Mouse (Mus musculus) forebrain, postnatal 0 days (tissue): ENCODE results near the gene Tlr9. TPM values are rescaled to one million over a fixed set of nuclear protein-coding genes. Genes with fewer than 3 reads are reported as not detected.

ENCODE experiments used
- ATAC-seq: fragments of 200-750 bp; cut with Nextera tagmentation; 2 replicates; pipeline ENCODE4 v1.8.0; 2017; ENCODE audit warnings: mild to moderate bottlenecking, moderate library complexity
- DNase-seq: peaks from one replicate; pipeline ENCODE4 v3.0.0-alpha.2; 2015
- H3K27ac ChIP-seq: fragments of 300-500 bp; sonication (generic); 2 replicates; pipeline ENCODE4 v1.5.1; 2014; ENCODE audit warnings: low read depth, mild to moderate bottlenecking, antibody characterized with exemption, low read length, moderate library complexity, mixed read lengths
- H3K27me3 ChIP-seq: fragments of 300-500 bp; sonication (generic); 2 replicates; pipeline ENCODE4 v1.6.1; 2014; ENCODE audit warnings: mild to moderate bottlenecking, low read length, mixed read lengths; ENCODE audit not compliant: insufficient read depth
- H3K36me3 ChIP-seq: fragments of 300-500 bp; sonication (generic); 2 replicates; pipeline ENCODE4 v1.6.1; 2014; ENCODE audit warnings: mild to moderate bottlenecking, moderate library complexity; ENCODE audit not compliant: insufficient read depth
- H3K4me1 ChIP-seq: fragments of 300-500 bp; sonication (generic); 2 replicates; pipeline ENCODE4 v1.6.1; 2014; ENCODE audit warnings: antibody characterized with exemption; ENCODE audit not compliant: insufficient read depth
- H3K4me2 ChIP-seq: fragments of 300-500 bp; sonication (generic); 2 replicates; pipeline ENCODE4 v1.6.1; 2014; ENCODE audit warnings: low read depth, mild to moderate bottlenecking, moderate library complexity
- H3K4me3 ChIP-seq: fragments of 300-500 bp; sonication (generic); 2 replicates; pipeline ENCODE4 v1.5.1; 2014; ENCODE audit warnings: low read depth, low read length, mixed read lengths
- H3K9ac ChIP-seq: fragments of 300-500 bp; sonication (generic); 2 replicates; pipeline ENCODE4 v1.6.1; 2014; ENCODE audit warnings: mild to moderate bottlenecking
- H3K9me3 ChIP-seq: fragments of 300-500 bp; sonication (generic); 2 replicates; pipeline ENCODE4 v1.6.1; 2016; ENCODE audit warnings: low read length
- CTCF ChIP-seq: sonication (generic); IDR thresholded peaks from 2 replicates; pipeline ENCODE4 v1.5.1; 2016; ENCODE audit warnings: antibody characterized with exemption, control low read depth, low read depth
- WGBS: fragments of 180-500 bp; shearing (Covaris S2); extraction: QIAGEN DNeasy Blood & Tissue Kit; methylation state at CpG from one replicate; pipeline ENCODE4 v1.1.7; 2014; 5-methylcytosine and 5-hydroxymethylcytosine counted together
- polyA plus RNA-seq: library from polyadenylated mRNA; unstranded; fragments of >200 nt; fragmentation: Nextera tagmentation; extraction: Ambion mirVana; gene quantifications from 2 replicates; pipeline ENCODE4 v1.2.1, GENCODE M21; 2015
- total RNA-seq: library from RNA; depleted of rRNA; stranded (reverse); fragments of >200 nt; gene quantifications from 2 replicates; pipeline ENCODE4 v1.2.3, GENCODE M21; 2014

The Tlr9 gene
- total and polyA plus RNA-seq, 2 experiments from 2014 or later: 0.04 to 0.14 TPM

GRCm38 (mm10) chr9:106231816-106232215 is 9.4 kb downstream of the Tlr9 start:
- no peak for TF ChIP-seq CTCF
- H3K4me1 ChIP-seq: no peaks in the 10 kb centered on the region; the same call in 1 of the 2 replicates
- no peak overlapping the region for H3K27ac ChIP-seq
- H3K4me2 ChIP-seq: no peak overlapping the region
- no peak for DNase-seq
- no peak overlapping the region for H3K9ac ChIP-seq
- no peak for ATAC-seq
- peaks cover 39% of the 10 kb centered on the region for H3K36me3 ChIP-seq
- WGBS: 83% methylated on average over 4 of the region's 4 CpGs
- H3K27me3 ChIP-seq: no peaks in the 10 kb centered on the region
- H3K9me3 ChIP-seq: no peaks in the 10 kb centered on the region
- H3K4me3 ChIP-seq: no peak overlapping the region

- WGBS: 99% methylated on average over 3 of the region's 3 CpGs
- H3K27ac ChIP-seq: no peak overlapping the region
- peaks cover 50% of the 10 kb centered on the region for H3K36me3 ChIP-seq
Observed at GRCm38 (mm10) chr9:106232956-106233355, 10.6 kb downstream of the Tlr9 start.

DNA sequence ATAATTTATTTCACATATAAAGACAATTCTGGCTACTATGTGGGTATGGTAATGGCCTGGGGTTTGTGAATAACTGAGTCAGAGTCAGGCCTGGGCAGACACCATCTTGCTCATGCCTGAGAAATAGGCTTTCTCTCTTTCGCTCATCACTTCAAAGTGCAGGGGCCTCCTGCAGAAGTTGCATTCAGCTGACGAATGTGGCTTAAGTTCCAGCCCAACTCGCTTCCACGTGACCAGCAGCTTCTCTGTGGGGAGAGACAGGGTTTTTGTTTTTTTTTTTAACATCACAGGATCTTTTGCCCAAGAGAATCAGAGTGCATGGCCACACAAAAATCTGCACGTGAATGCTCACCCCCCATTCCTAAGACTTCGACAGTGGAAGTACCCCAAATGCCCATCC is 11.6 kb downstream of the Tlr9 start:
- ATAC-seq: no peak
- no peaks in the 10 kb centered on the region for H3K9me3 ChIP-seq
- no peak overlapping the region for H3K4me2 ChIP-seq
- H3K4me1 ChIP-seq: no peaks in the 10 kb centered on the region; the same call in 1 of the 2 replicates
- no peak overlapping the region for H3K27ac ChIP-seq
- no peak overlapping the region for H3K4me3 ChIP-seq
- 75% methylated on average over 6 of the region's 6 CpGs for WGBS
- no peak for DNase-seq
- H3K27me3 ChIP-seq: no peaks in the 10 kb centered on the region
- peaks cover 60% of the 10 kb centered on the region for H3K36me3 ChIP-seq
- no peak overlapping the region for H3K9ac ChIP-seq
- no peak for TF ChIP-seq CTCF

More at GRCm38 (mm10) chr9:106232956-106233355, 10.6 kb downstream of the Tlr9 start:
- no peak for TF ChIP-seq CTCF
- DNase-seq: no peak
- Histone ChIP-seq H3K9me3 (no peaks in the 10 kb centered on the region), H3K27me3 (no peaks in the 10 kb centered on the region), H3K4me3 (no peak overlapping the region), H3K9ac (no peak overlapping the region), H3K4me1 (no peaks in the 10 kb centered on the region; the same call in 1 of the 2 replicates), H3K4me2 (no peak overlapping the region)
- no peak for ATAC-seq

- no peak overlapping the region for H3K4me2 ChIP-seq
- no peak for DNase-seq
Observed at GRCm38 (mm10) chr9:106235194-106235830, 12.9 kb downstream of the Tlr9 start.

GRCm38 (mm10) chr9:106236156-106236817 is 13.9 kb downstream of the Tlr9 start:
- ATAC-seq (no peak), DNase-seq (no peak)
- no peaks in the 10 kb centered on the region for H3K4me1 ChIP-seq
- H3K27ac ChIP-seq: no peak overlapping the region
- H3K4me2 ChIP-seq: no peak overlapping the region
- H3K9ac ChIP-seq: no peak overlapping the region
- H3K4me3 ChIP-seq: no peak overlapping the region
- TF ChIP-seq CTCF: no peak
- no peaks in the 10 kb centered on the region for H3K27me3 ChIP-seq
- H3K36me3 ChIP-seq: peaks cover 83% of the 10 kb centered on the region
- no peaks in the 10 kb centered on the region for H3K9me3 ChIP-seq
- WGBS: 89% methylated on average over 23 of the region's 23 CpGs

More at GRCm38 (mm10) chr9:106235194-106235830, 12.9 kb downstream of the Tlr9 start:
- Histone ChIP-seq H3K4me1 (no peaks in the 10 kb centered on the region; the same call in 1 of the 2 replicates), H3K36me3 (peaks cover 74% of the 10 kb centered on the region), H3K9ac (no peak overlapping the region), H3K27ac (no peak overlapping the region), H3K27me3 (no peaks in the 10 kb centered on the region), H3K9me3 (no peaks in the 10 kb centered on the region), H3K4me3 (no peak overlapping the region)
- no peak for TF ChIP-seq CTCF
- no peak for ATAC-seq
- 88% methylated on average over 23 of the region's 23 CpGs for WGBS

GRCm38 (mm10) chr9:106236818-106237211 is 14.4 kb downstream of the Tlr9 start:
- DNase-seq: no peak
- peaks cover 88% of the 10 kb centered on the region for H3K36me3 ChIP-seq
- H3K27ac ChIP-seq: no peak overlapping the region
- H3K27me3 ChIP-seq: no peaks in the 10 kb centered on the region
- H3K9ac ChIP-seq: no peak overlapping the region
- H3K9me3 ChIP-seq: no peaks in the 10 kb centered on the region
- H3K4me3 ChIP-seq: no peak overlapping the region
- H3K4me2 ChIP-seq: no peak overlapping the region
- TF ChIP-seq CTCF: no peak
- H3K4me1 ChIP-seq: no peaks in the 10 kb centered on the region
- no peak for ATAC-seq
- WGBS: 78% methylated on average over 3 of the region's 3 CpGs

DNA sequence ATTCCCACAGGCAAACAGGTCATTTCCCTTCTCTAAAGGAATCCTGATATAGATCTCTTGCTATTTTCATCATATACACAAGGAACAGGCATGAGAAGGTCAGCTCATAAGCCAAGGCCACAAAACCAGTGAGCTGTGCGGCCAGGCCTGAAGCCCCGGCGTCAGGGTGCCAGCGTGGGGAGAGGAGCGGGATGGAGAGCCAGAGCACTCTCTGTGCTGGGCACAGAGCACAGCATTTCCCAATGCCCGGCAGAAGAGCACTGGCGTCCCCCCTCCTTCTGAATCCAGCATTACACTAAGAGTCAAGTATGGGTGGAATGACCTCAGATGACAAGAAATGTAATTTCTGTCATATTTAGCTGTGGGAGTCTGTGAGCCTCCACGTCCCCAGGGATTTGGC is 15.0 kb downstream of the Tlr9 start:
- no peak for TF ChIP-seq CTCF
- Histone ChIP-seq H3K27ac (no peak overlapping the region), H3K4me1 (no peaks in the 10 kb centered on the region), H3K4me3 (no peak overlapping the region), H3K27me3 (no peaks in the 10 kb centered on the region), H3K4me2 (no peak overlapping the region), H3K9ac (no peak overlapping the region), H3K9me3 (no peaks in the 10 kb centered on the region), H3K36me3 (peaks cover 93% of the 10 kb centered on the region)
- ATAC-seq (no peak), DNase-seq (no peak)
- WGBS: 88% methylated on average over 8 of the region's 8 CpGs
